Mouse (Mus musculus) spleen, adult 2 months (tissue): ENCODE data around the gene Moap1. TPM values are rescaled to one million over a fixed set of nuclear protein-coding genes. Genes with fewer than 3 reads are reported as not detected.
A peak's percentile ranks its signal among the peaks of the same experiment; 100 is the strongest.

ENCODE experiments used
- DNase-seq, 2 experiments: peaks; one replicate each; pipeline versions ENCODE4 v3.0.0 to v3.0.0-alpha.2; 2012 to 2021; ENCODE audit warnings: low spot score in 2 of 2, low read depth in 1 of 2
- H3K27ac ChIP-seq: fragments of 200-500 bp; 2 replicates; pipeline ENCODE4 v1.5.1; 2012; ENCODE audit warnings: low read length, inconsistent platforms; ENCODE audit not compliant: insufficient read depth
- H3K27me3 ChIP-seq: fragments of 200-500 bp; 2 replicates; pipeline ENCODE4 v1.6.1; 2012; ENCODE audit warnings: mild to moderate bottlenecking, moderate library complexity, low read length, inconsistent platforms; ENCODE audit not compliant: control insufficient read depth, insufficient read depth
- H3K36me3 ChIP-seq: fragments of 200-500 bp; 2 replicates; pipeline ENCODE4 v1.6.1; 2012; ENCODE audit warnings: mild to moderate bottlenecking, low read length, inconsistent platforms; ENCODE audit not compliant: control insufficient read depth, insufficient read depth
- H3K4me1 ChIP-seq: fragments of 200-500 bp; 2 replicates; pipeline ENCODE4 v1.6.1; 2011; ENCODE audit warnings: inconsistent platforms; ENCODE audit not compliant: control insufficient read depth, insufficient read depth, insufficient read length
- H3K4me3 ChIP-seq: fragments of 200-500 bp; 2 replicates; pipeline ENCODE4 v1.5.1; 2011; ENCODE audit warnings: mild to moderate bottlenecking, inconsistent platforms; ENCODE audit not compliant: insufficient read depth, insufficient read length; ENCODE audit errors: extremely low read depth
- CTCF ChIP-seq: fragments of 200-500 bp; IDR thresholded peaks from 2 replicates; pipeline ENCODE4 v1.5.1; 2011; ENCODE audit warnings: mild to moderate bottlenecking, inconsistent platforms; ENCODE audit not compliant: insufficient read depth, insufficient read length, insufficient replicate concordance; ENCODE audit errors: extremely low read depth
- POLR2A ChIP-seq: fragments of 200-500 bp; IDR thresholded peaks from 2 replicates; pipeline ENCODE4 v1.6.1; 2011; ENCODE audit warnings: low read depth, low read length, inconsistent platforms
- WGBS: fragments of 180-500 bp; shearing (Covaris S2); methylation state at CpG from one replicate; pipeline ENCODE4 v1.1.7; 2018; 5-methylcytosine and 5-hydroxymethylcytosine counted together
- polyA plus RNA-seq: library from polyadenylated mRNA; depleted of rRNA; stranded (reverse); fragments of >200 nt; gene quantifications from 2 replicates; pipeline ENCODE4 v1.2.3, GENCODE M21; 2012

Gene Moap1
- polyA plus RNA-seq, 1 experiment = 0.32 TPM

GRCm38 (mm10) chr12:102703441-102703840 lies 40.0 kb downstream of the Moap1 start:
- Histone ChIP-seq H3K4me1 (peaks cover 23% of the 10 kb centered on the region; the same call in 1 of the 2 replicates), H3K27me3 (no peaks in the 10 kb centered on the region), H3K4me3 (peak overlapping the region; percentile 98; the same call in 1 of the 2 replicates), H3K36me3 (no peaks in the 10 kb centered on the region), H3K27ac (peak overlapping the region; percentile 84)
- TF ChIP-seq CTCF (no peak), POLR2A (no peak)
- 26% methylated on average over 6 of the region's 6 CpGs for WGBS
- no peak for DNase-seq

GRCm38 (mm10) chr12:102703111-102703412 lies 40.4 kb downstream of the Moap1 start:
- WGBS = 6% methylated on average over 4 of the region's 4 CpGs
- DNase-seq = no peak
- peak overlapping the region; percentile 53; the same call in 1 of the 2 replicates for H3K4me3 ChIP-seq
- H3K4me1 ChIP-seq = peaks cover 27% of the 10 kb centered on the region; the same call in 1 of the 2 replicates
- no peaks in the 10 kb centered on the region for H3K36me3 ChIP-seq
- H3K27ac ChIP-seq = peak overlapping the region; percentile 77
- TF ChIP-seq POLR2A = no peak
- H3K27me3 ChIP-seq = no peaks in the 10 kb centered on the region

- Histone ChIP-seq H3K36me3 (no peaks in the 10 kb centered on the region), H3K4me3 (peak overlapping the region; percentile 53; the same call in 1 of the 2 replicates), H3K4me1 (peaks cover 32% of the 10 kb centered on the region; the same call in 1 of the 2 replicates), H3K27me3 (no peaks in the 10 kb centered on the region), H3K27ac (peak overlapping the region; percentile 77)
- peak; percentile 76 to 78 for DNase-seq
- TF ChIP-seq POLR2A = no peak
- TF ChIP-seq CTCF = peak; percentile 23; the same call in 1 of the 2 replicates
- 10% methylated on average over 15 of the region's 15 CpGs for WGBS
Observed at GRCm38 (mm10) chr12:102702356-102703110, 40.9 kb downstream of the Moap1 start.

GRCm38 (mm10) chr12:102701691-102702207 lies 41.7 kb downstream of the Moap1 start:
- Histone ChIP-seq H3K27me3 (no peaks in the 10 kb centered on the region), H3K4me3 (no peak overlapping the region), H3K36me3 (no peaks in the 10 kb centered on the region), H3K27ac (no peak overlapping the region), H3K4me1 (peaks cover 39% of the 10 kb centered on the region; the same call in 1 of the 2 replicates)
- TF ChIP-seq POLR2A = no peak
- no peak for TF ChIP-seq CTCF
- no peak for DNase-seq
- 59% methylated on average over 5 of the region's 5 CpGs for whole genome bisulfite sequencing

DNA sequence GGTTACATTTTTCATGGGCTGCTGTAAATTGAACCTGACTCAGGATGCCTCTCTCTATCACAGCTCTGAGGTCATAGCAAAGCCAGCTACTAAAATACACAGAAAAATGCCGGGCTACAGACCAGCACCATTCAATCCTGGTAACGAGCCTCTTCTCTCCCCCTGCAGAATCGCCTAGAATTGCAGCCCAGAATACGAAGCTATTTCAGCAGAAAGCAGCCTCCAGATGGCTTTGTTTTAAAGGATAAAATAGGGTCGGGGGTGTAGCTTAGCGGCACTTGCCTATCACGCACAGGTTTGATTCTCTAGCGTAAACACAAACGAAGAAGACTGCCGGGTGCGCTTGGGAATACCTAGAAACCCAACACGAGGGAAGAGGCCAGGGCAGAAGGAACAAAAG lies 43.0 kb downstream of the Moap1 start:
- TF ChIP-seq CTCF (no peak), POLR2A (no peak)
- no peaks in the 10 kb centered on the region for H3K36me3 ChIP-seq
- no peak overlapping the region for H3K4me3 ChIP-seq
- no peak overlapping the region for H3K27ac ChIP-seq
- DNase-seq = no peak
- H3K4me1 ChIP-seq = peaks cover 44% of the 10 kb centered on the region; the same call in 1 of the 2 replicates
- WGBS = 82% methylated on average over 12 of the region's 12 CpGs
- H3K27me3 ChIP-seq = no peaks in the 10 kb centered on the region

DNA sequence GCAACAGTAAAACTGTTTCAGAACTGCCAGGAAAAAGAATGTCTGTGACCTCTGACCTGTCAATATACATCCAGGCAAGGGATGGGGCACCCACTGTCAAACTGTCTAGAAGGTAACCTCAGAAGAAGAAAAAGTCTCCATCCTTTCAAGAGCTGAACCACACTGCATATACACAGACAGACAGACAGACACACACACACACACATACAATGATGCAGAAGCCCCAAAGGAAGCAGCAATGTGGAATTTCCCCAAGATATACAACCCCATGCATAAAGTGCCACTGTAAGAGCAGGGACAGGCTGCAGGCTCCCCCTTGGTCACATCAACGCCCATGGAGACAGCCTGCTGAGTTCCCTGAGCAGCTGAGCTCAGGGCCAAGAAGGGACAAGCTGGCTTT lies 44.3 kb downstream of the Moap1 start:
- 49% methylated on average over 1 of the region's 1 CpGs for WGBS
- 0 out of 2 replicates have a peak overlapping the region, but pooled peaks have one; percentile 10 for H3K27ac ChIP-seq
- TF ChIP-seq CTCF (no peak), POLR2A (no peak)
- no peak overlapping the region for H3K4me3 ChIP-seq
- H3K27me3 ChIP-seq = no peaks in the 10 kb centered on the region
- DNase-seq = no peak
- no peaks in the 10 kb centered on the region for H3K36me3 ChIP-seq
- H3K4me1 ChIP-seq = peaks cover 55% of the 10 kb centered on the region; the same call in 1 of the 2 replicates
